Mouse (Mus musculus): ENCODE results near the gene Gm28035.
A peak's percentile ranks its signal among the peaks of the same experiment; 100 is the strongest.

Gm28035 gene

DNA sequence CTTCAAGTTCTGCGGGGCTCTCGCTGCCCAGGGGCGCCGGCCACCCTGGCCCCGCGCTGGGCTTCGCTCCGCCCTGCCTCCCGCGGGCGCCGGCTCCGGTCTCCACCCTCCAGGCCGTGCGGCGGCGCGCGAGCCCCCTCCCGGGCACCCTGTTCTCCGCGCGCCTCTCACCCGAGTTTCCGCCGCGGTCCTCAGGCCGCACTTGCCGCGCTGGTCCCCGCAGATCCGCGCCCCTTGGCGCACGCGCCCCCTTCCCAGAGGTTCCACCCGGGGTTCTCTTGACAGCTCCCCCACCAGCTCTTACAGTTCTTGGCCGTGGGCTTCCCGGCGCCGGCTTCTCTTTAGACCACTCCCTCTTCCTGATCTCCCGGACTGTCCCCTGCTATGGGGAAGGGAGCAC lies 2.5 kb upstream of the Gm28035 start:
- DNase-seq (ENCODE audit: low read depth, low spot score) = peak; percentile 55

DNA sequence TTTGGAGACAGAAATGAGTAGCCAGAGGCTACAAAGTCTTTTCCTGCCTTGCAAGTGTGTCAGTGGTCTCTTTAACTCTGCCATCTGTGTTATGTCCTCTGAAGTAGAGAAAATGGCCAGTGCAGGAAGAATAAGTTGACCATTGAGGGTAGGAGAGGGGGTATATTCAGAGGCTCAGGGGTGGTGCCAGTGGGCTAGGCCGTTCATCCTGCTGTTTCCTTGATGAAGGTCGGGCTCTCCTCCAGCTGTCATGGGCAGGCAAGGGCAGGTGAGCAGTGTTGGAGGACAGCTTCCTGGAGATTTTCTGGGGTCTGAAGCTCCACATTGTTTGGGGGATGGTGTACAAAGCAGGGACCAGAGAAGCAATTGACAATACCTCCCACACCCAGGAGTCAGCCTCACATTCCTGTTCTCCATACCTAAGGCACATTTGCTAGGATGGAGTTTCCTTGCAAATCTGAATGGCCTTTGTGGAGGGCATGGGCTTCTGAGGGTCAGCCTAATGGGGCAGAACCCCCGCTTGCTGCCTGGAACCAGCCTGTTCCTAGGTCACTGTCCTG lies 1.4 kb upstream of the Gm28035 start:
- no peak for DNase-seq (ENCODE audit: low read depth, low spot score)

DNA sequence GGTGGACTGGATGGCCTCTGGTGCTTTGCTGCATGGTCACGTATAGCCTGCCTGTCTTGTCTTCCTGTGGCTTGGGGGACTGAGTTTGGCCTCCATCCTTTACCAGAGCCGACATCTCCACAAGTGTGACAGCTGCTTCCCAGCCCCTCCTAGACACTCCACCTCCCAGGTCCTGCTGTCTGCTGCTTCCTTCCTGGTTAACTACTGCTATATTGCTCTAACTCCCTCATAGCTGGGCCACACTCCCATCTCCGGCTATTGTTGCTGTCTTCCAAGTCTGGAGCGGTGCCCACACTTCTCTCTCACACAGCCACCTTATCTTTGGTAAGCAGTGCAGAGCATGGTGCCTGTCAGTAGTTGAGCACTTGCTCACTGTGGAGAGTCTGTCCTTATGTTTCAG lies 590 bp upstream of the Gm28035 start:
- no peak for DNase-seq (ENCODE audit: low read depth, low spot score)

DNA sequence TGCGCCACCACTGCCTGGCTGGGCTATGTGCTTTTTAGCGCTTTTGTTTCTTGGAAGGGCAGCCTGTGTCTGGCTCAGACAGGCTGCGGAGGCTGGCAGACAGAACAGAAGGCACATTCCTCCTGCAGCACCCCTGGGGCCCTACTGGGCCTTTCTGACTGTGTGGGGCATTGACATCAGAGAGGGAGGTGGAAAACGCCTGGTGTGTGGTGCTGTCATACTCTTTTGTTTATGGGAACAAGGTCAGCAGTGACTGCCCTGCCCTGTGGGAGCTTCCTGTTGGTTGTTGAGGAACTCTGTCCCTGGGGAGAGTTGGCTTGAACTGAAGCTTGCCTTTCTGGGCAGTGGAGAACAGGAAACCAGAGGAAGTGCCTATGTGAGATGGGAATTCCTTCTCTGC lies 2.1 kb downstream of the Gm28035 start:
- DNase-seq (ENCODE audit: low read depth, low spot score) = peak; percentile 87

DNA sequence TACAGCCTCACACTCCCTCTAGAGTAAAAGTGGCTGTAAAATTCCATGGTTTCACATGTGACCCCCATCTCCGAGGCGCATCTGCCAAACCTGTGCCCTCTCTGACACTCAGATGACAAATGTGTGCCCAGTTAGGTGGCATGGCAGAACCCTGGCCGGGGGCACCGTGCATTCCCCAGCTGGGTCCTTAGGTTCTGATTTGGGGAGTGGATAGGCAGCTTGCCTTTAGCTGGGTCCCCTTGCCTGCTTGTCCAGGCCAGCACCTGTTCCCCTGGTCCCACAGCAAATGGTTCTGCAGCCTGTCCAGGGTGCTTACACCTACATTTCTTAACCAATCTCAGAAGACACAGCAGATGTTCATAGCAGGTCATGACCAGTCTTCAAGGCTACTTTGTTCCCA lies 3.0 kb downstream of the Gm28035 start:
- no peak for DNase-seq (ENCODE audit: low read depth, low spot score)

DNA sequence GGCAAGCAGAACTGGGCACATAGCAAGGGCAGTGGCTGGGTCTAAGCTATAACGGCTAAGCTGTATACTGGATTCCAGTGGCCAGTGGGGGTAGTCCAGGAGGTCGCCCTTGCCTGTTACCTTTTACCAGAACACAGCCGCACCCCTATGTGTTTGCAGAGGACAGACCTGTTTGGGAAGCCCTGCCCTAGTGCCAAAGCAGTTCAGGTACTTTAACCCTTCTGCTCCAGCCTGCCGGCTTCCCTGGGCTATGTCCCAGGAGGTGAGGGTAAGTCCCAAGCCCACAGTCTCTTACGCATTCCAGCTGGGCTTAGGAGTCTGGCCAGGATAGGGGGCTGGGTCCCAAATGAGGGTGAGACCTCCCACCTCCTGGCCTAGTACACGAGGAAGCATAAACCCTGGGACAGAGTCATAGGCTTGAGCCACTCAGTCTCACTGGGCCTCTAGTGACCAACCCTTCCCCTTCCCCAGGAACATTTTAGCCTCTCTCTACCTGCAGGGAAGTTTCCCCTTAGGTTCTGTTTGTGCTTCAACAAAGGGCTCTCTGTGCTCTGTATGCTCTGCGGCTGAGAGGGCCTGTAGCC lies 4.3 kb downstream of the Gm28035 start:
- no peak for DNase-seq (ENCODE audit: low read depth, low spot score)

DNA sequence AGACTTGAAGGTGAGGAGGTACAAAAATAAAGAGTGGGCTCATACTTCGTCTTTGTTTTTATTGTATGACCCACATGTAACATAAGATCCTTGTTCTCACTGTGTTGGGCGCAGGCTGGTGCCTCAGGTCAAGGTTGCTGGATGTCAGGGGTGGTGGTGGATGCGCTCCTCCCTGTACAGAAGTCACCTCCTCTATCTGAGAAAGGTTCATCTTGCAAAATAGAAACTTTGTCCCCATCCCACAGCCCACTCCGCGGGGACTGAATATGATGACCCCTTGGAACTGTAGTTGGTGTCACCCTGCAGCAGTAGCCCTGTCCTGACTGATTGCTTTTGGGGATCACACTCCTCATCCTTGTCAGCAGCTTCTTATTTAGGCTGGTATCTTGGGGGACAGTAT lies 6.7 kb downstream of the Gm28035 start:
- DNase-seq (ENCODE audit: low read depth, low spot score) = no peak

DNA sequence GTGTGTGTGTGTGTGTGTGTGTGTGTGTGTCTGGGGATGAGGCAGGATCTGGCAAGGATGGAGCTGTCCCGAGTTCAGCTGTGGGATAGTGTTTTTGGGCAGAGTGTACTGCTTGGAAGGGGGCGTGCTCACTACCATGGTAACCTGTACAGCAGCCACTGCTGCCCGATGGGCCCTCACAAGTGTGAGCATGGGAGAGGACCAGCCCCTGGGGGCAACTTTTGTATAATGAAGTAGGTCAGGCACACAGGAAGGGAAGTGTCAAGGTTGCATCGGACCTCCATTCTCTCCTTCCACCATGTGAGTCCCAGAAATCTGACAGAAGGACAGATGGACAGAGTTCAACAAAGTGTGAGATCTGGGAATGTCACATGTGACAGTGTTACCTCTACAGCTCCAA lies 7.3 kb downstream of the Gm28035 start:
- no peak for DNase-seq (ENCODE audit: low read depth, low spot score)

DNA sequence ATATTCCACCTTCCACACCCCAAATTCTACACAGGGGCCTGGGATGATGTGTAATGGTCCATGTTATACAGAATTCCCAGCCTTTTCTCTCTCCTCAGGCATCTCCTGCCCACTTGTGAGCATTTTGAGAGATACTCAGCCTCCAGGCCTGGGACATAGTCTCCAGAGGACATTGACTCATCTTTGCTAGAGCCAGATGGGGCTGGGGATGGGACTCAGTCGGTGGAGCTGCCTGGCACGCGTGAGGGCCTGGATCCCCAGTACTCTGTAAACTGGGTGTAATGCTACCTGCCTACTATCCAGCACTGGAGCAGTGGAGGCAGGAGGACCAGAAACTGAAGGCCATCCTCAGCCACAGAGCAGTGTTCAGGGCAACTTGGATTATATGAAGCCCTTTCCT lies 8.8 kb downstream of the Gm28035 start:
- no peak for DNase-seq (ENCODE audit: low read depth, low spot score)

DNA sequence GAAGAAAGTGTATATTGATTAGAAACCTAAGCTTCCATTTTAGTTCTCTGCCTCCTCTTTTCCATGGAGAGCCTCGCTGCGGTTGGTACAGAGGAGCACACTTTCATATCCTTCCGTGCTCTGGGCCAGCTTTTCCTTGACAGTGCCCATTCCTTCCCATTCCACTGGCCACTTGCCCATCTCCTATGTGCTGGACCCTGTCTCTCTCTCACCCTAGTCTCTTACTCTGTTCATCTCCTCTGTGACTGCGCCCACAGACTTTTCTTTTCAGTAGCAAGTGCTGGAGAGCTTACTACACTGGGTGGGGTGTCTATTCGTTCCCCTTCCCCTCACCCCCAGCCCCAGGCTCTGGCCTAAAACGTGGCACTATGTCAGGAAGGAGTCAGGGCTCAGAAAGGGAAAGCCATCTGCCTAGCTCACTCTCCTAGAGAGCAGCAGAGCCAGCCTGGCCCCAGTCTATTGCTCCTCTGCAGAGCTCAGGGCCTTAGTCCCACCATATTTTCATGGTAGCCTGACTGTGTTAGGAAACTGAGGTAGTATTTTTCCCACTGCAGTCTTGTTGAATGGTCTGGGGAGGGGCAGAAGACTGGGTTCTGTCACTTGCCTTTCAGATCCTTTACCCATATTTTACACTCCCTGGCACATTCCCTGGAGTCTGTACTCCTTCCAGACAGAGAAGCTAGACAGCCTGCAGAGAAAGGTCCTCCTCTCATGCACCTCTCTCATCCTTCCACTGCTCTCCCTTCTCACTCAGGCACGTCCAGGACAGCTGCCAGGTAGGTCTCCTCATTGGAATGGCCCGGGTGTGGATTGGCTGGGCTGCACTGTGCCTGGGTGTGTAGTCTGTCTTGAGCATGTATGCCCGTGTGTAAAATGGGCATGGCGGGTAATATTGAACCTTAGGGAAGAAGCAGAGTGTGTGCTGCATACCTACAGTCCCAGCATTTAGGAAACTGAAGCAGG lies 10.1 kb downstream of the Gm28035 start:
- DNase-seq (ENCODE audit: low read depth, low spot score) = no peak

DNA sequence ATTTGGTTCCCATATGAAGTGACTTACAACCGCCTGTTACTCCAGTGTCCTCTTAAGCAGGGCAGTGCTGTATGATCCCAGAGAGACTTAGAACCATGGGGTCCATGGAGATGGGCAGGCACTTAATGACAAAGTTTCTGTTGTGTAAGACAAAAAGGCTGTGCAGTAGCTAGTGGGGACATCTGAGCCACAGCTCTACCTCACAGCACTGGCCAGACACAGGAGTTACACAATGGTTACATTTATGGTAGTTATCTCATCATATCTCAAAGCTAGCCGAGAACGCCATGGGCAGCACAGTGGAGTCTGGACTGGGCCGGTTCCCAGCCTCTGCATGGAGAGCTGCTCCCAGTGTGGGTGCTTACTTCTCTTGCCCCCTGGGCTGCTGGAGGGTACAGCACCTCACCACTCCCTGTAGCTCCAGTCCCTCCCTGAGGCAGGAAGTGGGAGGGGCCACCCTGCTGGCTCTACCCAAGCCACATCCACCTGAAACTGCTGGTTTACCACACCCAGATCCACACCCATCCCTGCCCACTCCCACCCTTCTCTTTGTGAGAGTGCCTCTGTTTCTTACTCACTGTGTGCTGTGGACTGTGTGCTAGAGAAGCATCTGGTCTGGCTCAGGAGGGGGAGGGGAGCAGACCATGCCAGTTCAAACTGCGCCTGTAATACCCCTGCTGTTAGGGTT lies 11.2 kb downstream of the Gm28035 start:
- no peak for DNase-seq (ENCODE audit: low read depth, low spot score)

DNA sequence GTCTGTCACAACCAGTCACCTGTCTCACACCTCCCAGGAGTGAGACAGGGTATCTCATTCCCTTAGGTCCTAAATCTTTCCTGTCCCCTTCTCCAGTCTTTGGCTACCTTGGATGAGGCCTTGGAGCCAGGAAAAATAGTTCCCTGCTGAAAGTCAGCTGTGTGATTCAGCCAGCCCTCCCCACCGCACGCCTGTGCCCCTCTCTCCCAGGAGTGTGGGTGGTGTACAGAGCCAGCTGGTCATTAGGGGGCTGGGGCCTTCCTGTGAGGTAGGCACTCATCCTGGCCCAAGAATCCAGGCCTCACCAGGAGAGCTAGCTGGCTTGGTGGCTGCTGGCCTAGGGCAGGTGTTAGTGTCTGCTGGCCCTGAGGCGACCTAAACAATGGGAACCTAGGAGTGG lies 12.2 kb downstream of the Gm28035 start:
- no peak for DNase-seq (ENCODE audit: low read depth, low spot score)

DNA sequence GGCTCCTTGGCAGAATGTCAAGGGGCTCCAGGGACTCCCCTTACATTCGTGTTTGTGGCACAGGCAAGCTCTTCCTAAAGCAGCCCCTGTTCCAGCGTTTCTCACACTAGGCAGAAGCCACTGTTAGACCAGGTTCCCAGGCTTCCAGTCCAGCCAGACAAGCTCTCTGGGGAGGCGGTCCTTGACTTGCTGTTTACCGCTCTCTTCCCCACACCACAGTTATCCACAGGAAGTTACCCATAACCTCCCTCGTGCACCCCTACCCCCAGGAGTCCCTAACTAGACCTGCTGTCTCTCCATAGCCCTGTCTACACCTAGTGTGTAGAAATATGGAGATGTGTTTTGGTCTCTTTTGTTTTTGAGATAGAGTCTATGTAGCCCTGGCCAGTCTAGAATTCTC lies 13.4 kb downstream of the Gm28035 start:
- DNase-seq (ENCODE audit: low read depth, low spot score) = no peak

DNA sequence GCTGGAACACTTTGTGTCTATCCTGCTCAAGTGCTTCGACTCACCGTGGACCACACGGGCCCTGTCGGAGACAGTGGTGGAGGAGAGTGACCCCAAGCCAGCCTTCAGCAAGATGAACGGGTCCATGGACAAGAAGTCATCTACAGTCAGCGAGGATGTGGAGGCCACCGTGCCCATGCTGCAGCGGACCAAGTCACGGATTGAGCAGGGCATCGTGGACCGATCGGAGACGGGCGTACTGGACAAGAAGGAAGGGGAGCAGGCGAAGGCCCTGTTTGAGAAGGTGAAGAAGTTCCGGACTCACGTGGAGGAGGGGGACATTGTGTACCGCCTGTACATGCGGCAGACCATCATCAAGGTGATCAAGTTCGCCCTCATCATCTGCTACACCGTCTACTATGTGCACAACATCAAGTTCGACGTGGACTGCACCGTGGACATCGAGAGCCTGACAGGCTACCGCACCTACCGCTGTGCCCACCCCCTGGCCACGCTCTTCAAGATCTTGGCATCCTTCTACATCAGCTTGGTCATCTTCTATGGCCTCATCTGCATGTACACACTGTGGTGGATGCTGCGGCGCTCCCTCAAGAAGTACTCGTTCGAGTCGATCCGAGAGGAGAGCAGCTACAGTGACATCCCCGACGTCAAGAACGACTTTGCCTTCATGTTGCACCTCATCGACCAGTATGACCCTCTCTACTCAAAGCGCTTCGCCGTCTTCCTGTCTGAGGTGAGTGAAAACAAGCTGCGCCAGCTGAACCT lies 15.4 kb downstream of the Gm28035 start:
- no peak for DNase-seq (ENCODE audit: low read depth, low spot score)

DNA sequence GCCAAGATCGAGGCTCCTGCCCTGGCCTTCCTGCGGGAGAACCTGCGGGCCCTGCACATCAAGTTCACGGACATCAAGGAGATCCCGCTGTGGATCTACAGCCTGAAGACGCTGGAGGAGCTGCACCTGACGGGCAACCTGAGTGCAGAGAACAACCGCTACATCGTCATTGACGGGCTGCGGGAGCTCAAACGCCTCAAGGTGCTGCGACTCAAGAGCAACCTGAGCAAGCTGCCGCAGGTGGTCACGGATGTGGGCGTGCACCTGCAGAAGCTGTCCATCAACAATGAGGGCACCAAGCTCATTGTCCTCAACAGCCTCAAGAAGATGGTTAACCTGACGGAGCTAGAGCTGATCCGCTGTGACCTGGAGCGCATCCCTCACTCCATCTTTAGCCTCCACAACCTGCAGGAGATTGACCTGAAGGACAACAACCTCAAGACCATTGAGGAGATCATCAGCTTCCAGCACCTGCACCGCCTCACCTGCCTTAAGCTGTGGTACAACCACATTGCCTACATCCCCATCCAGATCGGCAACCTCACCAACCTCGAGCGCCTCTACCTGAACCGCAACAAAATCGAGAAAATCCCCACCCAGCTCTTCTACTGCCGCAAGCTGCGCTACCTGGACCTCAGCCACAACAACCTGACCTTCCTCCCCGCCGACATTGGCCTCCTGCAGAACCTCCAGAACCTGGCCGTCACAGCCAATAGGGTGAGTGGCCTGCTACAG lies 16.4 kb downstream of the Gm28035 start:
- no peak for DNase-seq (ENCODE audit: low read depth, low spot score)

DNA sequence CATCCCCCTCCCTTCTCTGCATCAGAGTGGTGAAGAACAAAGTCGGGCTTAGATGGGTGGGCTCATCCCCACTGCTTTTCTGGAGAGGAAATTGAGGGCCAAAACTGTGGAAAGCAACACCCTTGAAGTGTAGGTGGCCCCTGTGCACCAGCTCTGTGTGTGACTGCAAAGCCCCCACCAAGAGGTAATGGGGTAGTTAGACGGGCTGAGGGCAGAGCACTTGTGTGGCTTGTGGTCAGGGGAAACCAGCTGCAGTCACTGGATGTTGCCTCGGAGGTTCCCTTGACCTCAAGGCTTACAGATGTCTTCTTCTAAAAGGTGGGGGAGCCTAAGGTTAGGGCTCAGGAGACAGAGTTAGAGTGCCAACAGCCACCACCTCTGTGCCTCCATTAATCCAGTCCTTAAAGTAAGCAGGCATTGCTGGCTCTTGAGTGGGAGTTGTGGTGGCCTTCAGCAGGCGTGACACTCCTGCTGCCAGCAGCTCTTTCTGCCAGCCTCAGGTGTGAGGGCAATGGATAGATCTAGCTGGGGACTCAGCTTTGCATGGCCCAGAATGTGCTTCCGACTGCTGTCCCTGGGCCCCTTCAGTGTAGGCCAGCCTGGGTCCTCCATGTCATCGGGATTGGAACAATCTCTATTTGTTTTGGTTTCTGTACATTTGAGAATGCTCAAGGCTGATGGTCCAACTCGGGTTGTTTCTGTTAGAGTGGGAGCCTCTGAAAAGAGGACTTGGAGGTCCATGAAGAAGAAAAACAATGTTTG lies 17.5 kb downstream of the Gm28035 start:
- no peak for DNase-seq (ENCODE audit: low read depth, low spot score)

DNA sequence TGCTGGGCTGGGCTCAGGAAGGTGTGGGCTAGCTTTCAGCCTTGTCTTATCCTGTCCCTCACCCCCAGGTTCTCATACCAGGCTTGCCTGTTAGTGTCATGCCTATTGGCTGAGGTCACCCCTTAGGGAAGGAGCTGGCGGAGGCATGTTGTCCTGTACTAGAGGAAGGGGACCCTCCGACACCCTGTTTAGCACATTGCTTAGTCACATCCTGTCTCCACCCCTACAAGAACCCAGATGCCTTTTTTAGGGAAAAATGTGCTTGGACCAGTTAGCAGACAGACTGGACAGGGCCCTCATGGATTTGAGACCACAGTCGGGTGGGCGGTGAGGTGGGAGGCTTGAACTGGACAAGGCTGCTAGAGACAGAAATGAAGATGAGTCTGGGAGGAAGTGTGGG lies 18.2 kb downstream of the Gm28035 start:
- DNase-seq (ENCODE audit: low read depth, low spot score) = no peak

DNA sequence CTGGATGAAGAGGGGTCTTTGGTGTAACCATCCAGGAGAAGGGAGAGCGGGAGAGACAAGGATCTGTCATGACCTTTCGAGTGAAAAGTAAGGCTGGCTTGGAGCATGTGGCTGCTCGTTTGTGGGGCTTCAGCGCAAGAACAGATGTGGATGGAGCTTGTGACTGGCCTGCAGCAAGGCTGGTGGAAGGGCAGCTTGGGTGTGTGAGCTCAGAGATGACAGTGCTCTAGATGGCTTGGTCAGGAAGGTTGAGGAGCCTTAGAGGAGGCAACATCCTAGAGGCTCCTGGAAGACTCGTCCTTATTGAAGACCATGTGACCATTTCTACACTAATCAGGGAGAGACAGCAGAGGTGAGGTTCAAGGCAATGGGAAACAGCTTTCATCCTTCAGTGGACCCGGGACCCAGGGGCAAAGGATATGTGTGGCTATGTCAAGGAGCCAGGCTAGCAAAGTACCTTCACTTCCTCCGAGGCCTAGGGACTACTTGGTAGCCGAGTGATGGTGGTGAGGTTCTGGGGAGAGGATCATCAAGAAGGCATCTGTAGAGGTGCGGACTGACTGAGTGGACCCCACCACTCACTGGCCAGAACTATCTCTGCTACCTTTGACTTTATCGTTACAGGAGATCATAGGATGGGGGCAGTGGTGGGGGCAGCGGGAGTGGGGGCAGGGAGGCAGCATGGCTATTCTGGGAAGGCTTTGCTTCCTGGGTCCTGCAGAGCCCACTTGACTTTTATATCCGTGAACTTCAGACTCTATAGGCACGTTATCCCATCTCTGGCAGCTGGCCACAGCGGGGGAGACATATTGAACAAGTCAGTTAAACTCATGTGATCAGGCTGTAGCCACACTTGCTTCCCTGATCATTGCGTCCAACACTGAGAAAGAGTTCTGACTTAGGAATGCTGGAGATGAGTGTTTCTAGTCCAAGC lies 19.0 kb downstream of the Gm28035 start:
- DNase-seq (ENCODE audit: low read depth, low spot score) = no peak
